Mouse (Mus musculus) midbrain, embryonic 11.5 days (tissue): ENCODE measurements around the gene Nosip. TPM values are rescaled to one million over a fixed set of nuclear protein-coding genes. Genes with fewer than 3 reads are reported as not detected.
"Not testable (repeated sequence)": the region's sequence is repeated elsewhere in the genome, so short reads cannot be mapped to it uniquely, and the experiment has no call there.

Experiments used
- ATAC-seq: fragments of 200-750 bp; cut with Nextera tagmentation; 2 replicates; pipeline ENCODE4 v1.8.0; 2017; ENCODE audit warnings: moderate TSS enrichment, moderate library complexity; ENCODE audit not compliant: low FRiP score
- DNase-seq: peaks from one replicate; pipeline ENCODE4 v3.0.0; 2015; ENCODE audit warnings: low spot score; ENCODE audit errors: missing footprints
- H3K27ac ChIP-seq: fragments of 300-500 bp; sonication (generic); 2 replicates; pipeline ENCODE4 v1.5.1; 2014; ENCODE audit warnings: low read depth, low read length
- H3K27me3 ChIP-seq: fragments of 300-500 bp; sonication (generic); 2 replicates; pipeline ENCODE4 v1.6.1; 2014; ENCODE audit warnings: mild to moderate bottlenecking, low read length, moderate library complexity, mixed read lengths; ENCODE audit not compliant: control insufficient read depth, insufficient read depth
- H3K36me3 ChIP-seq: fragments of 300-500 bp; sonication (generic); 2 replicates; pipeline ENCODE4 v1.6.1; 2014; ENCODE audit warnings: mild to moderate bottlenecking, low read length, moderate library complexity, mixed read lengths; ENCODE audit not compliant: control insufficient read depth, insufficient read depth
- H3K4me1 ChIP-seq: fragments of 300-500 bp; sonication (generic); 2 replicates; pipeline ENCODE4 v1.6.1; 2014; ENCODE audit warnings: low read length; ENCODE audit not compliant: control insufficient read depth, insufficient read depth
- H3K4me2 ChIP-seq: fragments of 300-500 bp; sonication (generic); 2 replicates; pipeline ENCODE4 v1.6.1; 2014; ENCODE audit warnings: mild to moderate bottlenecking, moderate library complexity
- H3K4me3 ChIP-seq: fragments of 300-500 bp; sonication (generic); 2 replicates; pipeline ENCODE4 v1.5.1; 2014; ENCODE audit warnings: low read depth, low read length
- H3K9ac ChIP-seq: fragments of 300-500 bp; sonication (generic); 2 replicates; pipeline ENCODE4 v1.6.1; 2014; ENCODE audit warnings: low read length
- H3K9me3 ChIP-seq: fragments of 300-500 bp; sonication (generic); 2 replicates; pipeline ENCODE4 v1.6.1; 2016; ENCODE audit warnings: low read length; ENCODE audit not compliant: control insufficient read depth
- WGBS: fragments of 180-500 bp; shearing (Covaris S2); extraction: QIAGEN DNeasy Blood & Tissue Kit; methylation state at CpG from one replicate; pipeline ENCODE4 v1.1.7; 2014; 5-methylcytosine and 5-hydroxymethylcytosine counted together
- polyA plus RNA-seq: library from polyadenylated mRNA; unstranded; fragments of >200 nt; fragmentation: Nextera tagmentation; extraction: Ambion mirVana; gene quantifications from 2 replicates; pipeline ENCODE4 v1.2.1, GENCODE M21; 2014

Gene Nosip
- polyA plus RNA-seq, 1 experiment from 2014 or later = 56.7 TPM

DNA sequence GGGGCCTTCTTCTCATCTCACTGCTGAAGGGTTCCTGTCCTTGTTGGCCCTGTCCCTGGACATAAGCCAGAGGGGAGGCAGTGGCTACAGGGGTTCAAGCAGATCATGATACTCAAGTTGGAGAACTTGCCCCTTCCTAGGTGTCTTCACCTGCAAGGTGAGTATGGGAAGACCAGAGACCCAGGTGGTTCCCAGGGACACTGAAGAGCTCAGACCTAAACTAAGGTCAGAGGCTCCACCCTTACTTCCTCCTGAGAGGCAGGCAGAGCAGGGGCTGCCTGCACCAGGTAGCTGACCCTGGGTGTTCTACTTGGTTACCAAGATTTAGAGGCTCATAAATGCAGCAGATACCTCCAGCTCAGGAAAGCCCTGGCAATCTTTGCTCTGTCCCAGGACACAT lies 59.7 kb downstream of the Nosip start:
- H3K4me2 ChIP-seq = no peak overlapping the region
- ATAC-seq = no peak
- H3K9ac ChIP-seq = no peak overlapping the region
- H3K4me3 ChIP-seq = no peak overlapping the region
- H3K9me3 ChIP-seq = no peaks in the 10 kb centered on the region
- peaks cover 46% of the 10 kb centered on the region for H3K36me3 ChIP-seq
- H3K27me3 ChIP-seq = no peaks in the 10 kb centered on the region
- peaks cover 20% of the 10 kb centered on the region for H3K4me1 ChIP-seq
- no peak overlapping the region for H3K27ac ChIP-seq
- DNase-seq = no peak

DNA sequence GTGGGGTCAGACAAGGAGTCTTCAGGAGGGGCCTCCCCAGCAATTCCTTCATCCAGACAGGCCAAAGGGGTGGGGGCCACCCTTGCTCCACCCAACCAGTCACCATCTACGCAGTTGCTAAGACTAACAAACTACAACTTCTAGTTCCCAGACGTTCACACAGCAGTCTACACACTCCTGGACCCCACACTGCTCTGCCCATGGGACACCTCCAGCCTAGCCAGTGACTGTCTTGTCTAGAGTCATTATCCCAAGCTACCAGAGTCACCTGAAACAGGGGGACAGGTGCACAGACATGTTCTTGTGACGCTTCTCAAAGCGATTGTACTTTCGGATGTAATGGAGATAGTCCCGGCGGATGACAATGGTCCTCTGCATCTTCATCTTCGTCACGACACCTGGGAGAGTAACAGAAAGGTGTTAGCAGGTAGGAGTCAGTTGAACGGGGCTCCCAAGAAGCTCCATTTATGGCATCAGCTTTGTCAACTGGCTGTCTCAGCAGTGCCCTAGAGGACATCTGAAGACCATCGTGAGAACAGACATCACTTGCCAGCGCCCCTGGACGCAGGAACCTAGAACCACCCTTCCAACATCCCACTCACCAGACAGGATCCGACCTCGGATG lies 60.4 kb downstream of the Nosip start:
- H3K27ac ChIP-seq = no peak overlapping the region
- no peaks in the 10 kb centered on the region for H3K9me3 ChIP-seq
- peaks cover 25% of the 10 kb centered on the region for H3K4me1 ChIP-seq
- H3K36me3 ChIP-seq = peaks cover 52% of the 10 kb centered on the region
- WGBS = 88% methylated on average over 15 of the region's 15 CpGs
- ATAC-seq (no peak), DNase-seq (no peak)
- no peaks in the 10 kb centered on the region for H3K27me3 ChIP-seq
- peak overlapping the region; percentile 88 for H3K9ac ChIP-seq
- peak overlapping the region; percentile 66 for H3K4me3 ChIP-seq
- H3K4me2 ChIP-seq = peak overlapping the region; percentile 88

DNA sequence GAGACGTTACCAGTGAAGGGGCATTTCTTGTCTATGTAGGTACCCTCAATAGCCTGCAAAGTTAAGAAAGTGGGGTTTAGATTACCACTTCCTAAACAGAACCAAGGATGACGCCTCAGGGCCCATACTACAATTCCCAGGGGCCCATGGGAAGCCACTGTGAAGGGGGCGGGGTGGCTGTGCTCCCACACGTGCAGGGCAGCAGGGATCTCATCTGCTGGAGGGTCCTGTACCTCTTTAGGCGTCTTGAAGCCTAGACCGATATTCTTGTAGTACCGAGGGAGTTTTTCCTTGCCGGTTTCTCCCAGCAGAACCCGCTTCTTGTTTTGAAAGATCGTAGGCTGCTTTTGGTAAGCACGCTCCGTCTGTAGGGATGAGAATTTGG lies 60.9 kb downstream of the Nosip start:
- DNase-seq = no peak
- Histone ChIP-seq H3K36me3 (peaks cover 52% of the 10 kb centered on the region), H3K27me3 (no peaks in the 10 kb centered on the region), H3K4me2 (peak overlapping the region; percentile 88), H3K4me3 (peak overlapping the region; percentile 66), H3K4me1 (peaks cover 25% of the 10 kb centered on the region), H3K9ac (peak overlapping the region; percentile 88), H3K27ac (no peak overlapping the region), H3K9me3 (no peaks in the 10 kb centered on the region)
- no peak for ATAC-seq
- WGBS = 27% methylated on average over 12 of the region's 12 CpGs

DNA sequence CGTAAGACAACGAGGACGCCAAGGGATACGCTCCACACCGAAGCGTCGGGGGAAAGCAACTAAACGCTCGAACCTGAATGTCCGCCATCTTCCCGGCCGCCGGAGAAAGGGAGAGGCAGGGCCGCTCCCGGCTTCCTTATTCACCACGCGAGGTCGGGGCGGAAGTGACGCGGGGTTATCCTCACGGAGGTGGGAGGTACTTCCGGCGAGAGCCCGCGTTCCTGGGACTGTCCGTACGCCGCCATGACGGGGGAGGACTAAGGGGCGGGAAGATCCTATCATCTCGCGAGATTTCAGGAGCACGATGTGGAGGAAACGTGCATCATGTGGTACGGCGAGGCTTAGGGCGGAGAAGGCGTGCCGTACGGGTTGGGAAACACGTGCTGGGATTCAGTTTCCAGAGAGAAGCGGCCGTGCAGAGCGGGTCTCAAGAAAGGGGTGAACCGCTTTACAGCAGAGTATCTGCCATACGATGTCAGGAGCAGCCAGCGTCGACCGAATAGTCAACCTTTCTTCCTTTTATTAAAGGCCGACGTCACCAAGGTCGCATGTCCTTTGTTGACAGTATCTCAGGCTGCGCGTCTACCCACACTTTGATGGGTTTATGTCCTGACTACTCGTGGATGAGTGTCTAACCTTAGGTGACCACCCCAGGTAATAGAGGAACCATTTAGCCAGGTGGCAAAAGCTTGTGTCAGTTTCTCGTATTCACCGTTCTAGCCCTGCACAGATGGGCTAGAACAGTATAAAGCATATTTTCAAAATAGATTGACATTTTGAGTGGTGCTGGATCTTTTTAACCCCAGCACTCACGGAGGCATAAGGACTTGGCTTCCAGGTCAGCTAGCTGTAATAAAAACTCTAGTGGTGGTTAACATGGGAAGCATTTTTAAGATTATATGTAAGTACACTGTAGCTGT lies 62.3 kb downstream of the Nosip start, which contains the start of gene Rps11:
Gene Rps11 (minus strand): TSS at position 216 of the 920 bp plus-strand sequence.
- peak within 1 kb of the TSS; percentile 66 for H3K4me3 ChIP-seq
- H3K4me2 ChIP-seq = peak within 1 kb of the TSS; percentile 88
- H3K27me3 ChIP-seq = no peaks in the 10 kb centered on the region
- H3K9me3 ChIP-seq = no peaks in the 10 kb centered on the region
- WGBS = 1% methylated on average over 59 of the region's 59 CpGs
- peaks cover 52% of the 10 kb centered on the region for H3K36me3 ChIP-seq
- H3K27ac ChIP-seq = peak within 1 kb of the TSS; percentile 55
- peaks cover 29% of the 10 kb centered on the region for H3K4me1 ChIP-seq
- ATAC-seq = peak; percentile 87
- peak; percentile 99 for DNase-seq
- H3K9ac ChIP-seq = peak within 1 kb of the TSS; percentile 88

DNA sequence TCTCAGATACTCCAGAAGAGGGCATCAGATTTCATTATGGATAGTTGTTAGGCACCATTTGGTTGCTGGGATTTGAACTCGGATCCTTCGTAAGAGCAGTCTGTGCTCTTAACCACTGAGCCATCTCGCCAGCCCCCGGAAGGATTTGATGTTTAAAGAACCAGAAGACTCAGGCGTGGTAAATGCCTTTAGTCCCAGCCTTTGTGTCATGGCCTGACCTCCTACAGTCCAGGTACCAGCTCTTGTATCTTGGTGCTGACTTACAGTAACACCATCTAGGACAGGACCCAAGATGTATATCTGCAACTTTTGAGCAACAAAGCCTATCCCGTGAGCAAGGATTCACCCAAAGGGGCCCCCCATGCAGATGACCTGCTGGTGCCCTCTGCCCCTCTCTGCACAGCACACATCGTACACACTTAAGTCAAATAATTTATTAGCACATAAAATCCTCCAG lies 62.9 kb downstream of the Nosip start:
- H3K4me3 ChIP-seq = no peak overlapping the region
- 17% methylated on average over 7 of the region's 7 CpGs for WGBS
- no peaks in the 10 kb centered on the region for H3K9me3 ChIP-seq
- no peaks in the 10 kb centered on the region for H3K27me3 ChIP-seq
- peak; percentile 94 for DNase-seq
- peak overlapping the region; percentile 20; the same call in 1 of the 2 replicates for H3K4me2 ChIP-seq
- no peak overlapping the region for H3K9ac ChIP-seq
- ATAC-seq = no peak
- H3K36me3 ChIP-seq = peaks cover 48% of the 10 kb centered on the region
- peak overlapping the region; percentile 41 for H3K27ac ChIP-seq
- peaks cover 33% of the 10 kb centered on the region for H3K4me1 ChIP-seq

DNA sequence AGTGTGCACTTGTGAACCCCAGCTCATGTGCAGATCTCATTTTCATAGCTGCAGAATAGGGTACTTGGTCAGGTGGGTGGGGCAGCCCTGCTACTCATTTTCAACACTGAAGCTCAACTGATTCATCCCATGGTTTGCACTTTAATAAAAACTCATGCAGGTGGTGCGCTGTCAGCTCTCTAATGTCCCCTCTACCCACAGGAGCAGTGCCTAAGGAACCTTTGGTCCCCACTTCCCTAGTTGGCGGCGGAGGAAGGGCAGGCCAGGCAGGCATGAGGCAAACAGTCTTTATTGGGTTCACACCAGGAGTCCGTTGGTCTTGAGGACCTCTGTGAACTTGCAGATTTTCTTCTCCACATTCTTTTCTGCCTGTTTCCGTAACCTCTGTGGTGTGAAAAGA lies 63.4 kb downstream of the Nosip start:
- ATAC-seq, H3K4me3 ChIP-seq, H3K9ac ChIP-seq, H3K9me3 ChIP-seq, H3K4me2 ChIP-seq, H3K27me3 ChIP-seq: not testable (repeated sequence)
- Histone ChIP-seq H3K4me1 (peaks cover 33% of the 10 kb centered on the region), H3K36me3 (peaks cover 45% of the 10 kb centered on the region), H3K27ac (peak overlapping the region; percentile 41)
- peak; percentile 91 for DNase-seq
- 58% methylated on average over 5 of the region's 5 CpGs for WGBS

DNA sequence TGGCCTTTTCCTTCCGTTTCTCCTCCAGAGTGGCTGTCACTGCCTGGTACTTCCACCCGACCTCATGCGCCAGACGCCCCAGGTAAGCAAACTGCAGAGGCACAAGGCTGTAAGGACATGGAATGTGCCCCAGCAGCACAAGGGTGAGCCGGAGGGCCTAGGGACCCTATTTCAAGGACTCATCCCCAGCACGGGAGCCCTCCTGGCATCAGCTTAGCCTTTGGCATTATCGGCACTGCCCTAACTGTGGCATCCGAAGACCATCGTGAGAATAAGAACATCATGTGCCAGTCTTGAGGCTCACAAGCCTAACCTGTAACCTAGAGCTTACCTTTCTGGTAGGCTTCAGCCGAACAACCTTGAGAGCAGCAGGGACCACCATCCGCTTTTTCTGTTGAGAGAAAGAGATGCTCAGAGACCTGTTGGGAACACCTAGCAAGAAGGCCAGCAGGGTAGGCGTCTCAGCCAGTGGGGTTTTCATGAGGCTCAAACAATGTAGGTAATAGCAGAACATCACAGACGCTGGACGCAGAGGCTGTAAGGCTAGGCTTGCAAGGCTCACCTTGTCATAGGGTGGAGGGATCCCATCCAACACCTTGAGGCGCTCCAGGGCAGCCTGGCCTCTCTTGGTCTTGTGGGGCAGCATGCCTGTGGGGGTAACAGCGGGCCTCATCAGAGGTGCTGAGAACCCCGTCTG lies 64.1 kb downstream of the Nosip start:
- no peak for ATAC-seq
- Histone ChIP-seq H3K27me3 (no peaks in the 10 kb centered on the region), H3K9me3 (no peaks in the 10 kb centered on the region), H3K9ac (peak overlapping the region; percentile 100), H3K4me3 (peak overlapping the region; percentile 13), H3K36me3 (peaks cover 39% of the 10 kb centered on the region), H3K4me2 (peak overlapping the region; percentile 64), H3K4me1 (peaks cover 33% of the 10 kb centered on the region), H3K27ac (peak overlapping the region; percentile 16; the same call in 1 of the 2 replicates)
- no peak for DNase-seq
- WGBS = 82% methylated on average over 17 of the region's 17 CpGs

DNA sequence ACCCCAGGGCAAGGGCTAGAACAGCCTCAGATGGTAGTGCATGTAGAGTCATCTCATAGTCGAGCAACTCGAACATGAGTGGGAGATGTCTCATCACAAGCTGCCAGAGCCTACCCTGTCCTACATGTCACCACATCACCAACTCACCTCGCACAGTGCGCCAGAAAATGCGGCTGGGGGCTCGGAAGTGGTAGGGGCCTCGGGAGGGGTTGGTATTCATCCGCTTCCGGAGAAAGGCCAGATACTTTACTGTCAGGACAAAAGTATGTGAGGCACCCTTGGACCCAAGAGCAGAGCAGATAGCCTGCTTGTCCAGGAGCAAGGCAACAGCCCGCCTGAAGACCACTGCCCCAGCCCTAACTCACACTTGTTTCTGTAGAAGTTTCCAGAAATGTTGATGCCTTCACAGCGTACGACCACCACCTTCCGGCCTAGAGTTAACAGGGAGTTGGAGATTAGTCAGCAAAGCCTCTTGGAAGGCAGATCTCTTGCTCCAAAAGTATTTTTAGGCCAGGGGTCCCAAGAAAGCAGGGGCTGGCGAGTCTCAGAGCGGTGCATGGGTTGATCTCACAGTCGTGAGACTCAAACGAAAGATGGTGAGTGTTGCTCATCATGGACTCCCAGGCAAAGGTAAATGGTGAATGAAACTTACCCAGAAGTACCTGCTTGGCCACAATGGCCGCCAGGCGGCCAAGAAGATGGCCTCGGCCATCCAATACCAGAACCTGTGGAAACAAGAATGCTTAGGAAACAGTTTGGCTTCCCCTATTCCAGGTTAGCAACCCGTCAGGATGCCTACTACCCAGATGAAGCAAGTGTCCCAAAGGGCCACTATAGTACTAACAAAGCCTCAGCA lies 64.8 kb downstream of the Nosip start:
- Histone ChIP-seq H3K27me3 (no peaks in the 10 kb centered on the region), H3K36me3 (peaks cover 31% of the 10 kb centered on the region), H3K27ac (peak overlapping the region; percentile 87), H3K9ac (peak overlapping the region; percentile 100), H3K4me2 (peak overlapping the region; percentile 64), H3K9me3 (no peaks in the 10 kb centered on the region), H3K4me1 (peaks cover 33% of the 10 kb centered on the region), H3K4me3 (peak overlapping the region; percentile 96)
- 48% methylated on average over 21 of the region's 21 CpGs for WGBS
- no peak for DNase-seq
- no peak for ATAC-seq
